7 mouse cellular contexts compared by ENCODE assay signal in genomic region chr9:65671431-65671931, GRCm38 (mm10). TPM values are rescaled to one million over a fixed set of nuclear protein-coding genes. Genes with fewer than 3 reads are reported as not detected.
A peak's percentile ranks its signal among the peaks of the same experiment; 100 is the strongest.
DNase-seq lines count a peak whose midpoint lies in the region; ATAC-seq lines count a peak whose summit lies in the region.

No protein-coding gene starts in this region.

- H3K4me2 ChIP-seq in forebrain, embryonic 16.5 days (ENCODE audit: low read length): no peak overlapping the region

- peak; percentile 82 for DNase-seq in adrenal gland, adult 8-10 months
- DNase-seq in gastrocnemius, postnatal 36 days: peak; percentile 38 to 44
- DNase-seq in kidney, adult 8-10 months: peak; percentile 95
- DNase-seq in lung, postnatal 25 days (ENCODE audit: low spot score): peak; percentile 82
- DNase-seq in retina, postnatal 1 day: no peak
- DNase-seq in T-cell, adult 2 months (ENCODE audit: low spot score): no peak

- ATAC-seq in forebrain, embryonic 16.5 days: no peak

- H3K27me3 ChIP-seq in forebrain, embryonic 16.5 days (replicated peaks; ENCODE audit: control insufficient read depth, insufficient read depth, low read length): no peaks in the 10 kb centered on the region

- no peaks in the 10 kb centered on the region for H3K36me3 ChIP-seq in forebrain, embryonic 16.5 days (ENCODE audit: control insufficient read depth, insufficient read depth)

- no peak overlapping the region for H3K9ac ChIP-seq in forebrain, embryonic 16.5 days (replicated peaks; ENCODE audit: low read depth, low read length)

- no peaks in the 10 kb centered on the region for H3K9me3 ChIP-seq in forebrain, embryonic 16.5 days (ENCODE audit: control insufficient read depth, low read length)

- intact Hi-C loops in gastrocnemius, postnatal 36 days (cut with DNase I): no loop called here

- H3K27ac ChIP-seq in forebrain, embryonic 16.5 days (ENCODE audit: low read length): no peak overlapping the region

- 62% methylated on average over 9 of the region's 9 CpGs for WGBS in forebrain, embryonic 16.5 days

- peaks cover 5% of the 10 kb centered on the region for H3K4me1 ChIP-seq in forebrain, embryonic 16.5 days (replicated peaks; ENCODE audit: control insufficient read depth, insufficient read depth, low read length)

- H3K4me3 ChIP-seq in forebrain, embryonic 16.5 days (replicated peaks; ENCODE audit: low read length): no peak overlapping the region

RNA-seq across cellular contexts. Expression of gene Oaz2, which starts 3.7 kb away (rescaled TPM):
- total RNA-seq in adrenal gland, adult 8-10 months (2022): 100 to 1,000 TPM; 138 to 203 (median 175) TPM
- 100 to 1,000 TPM; 217 to 221 TPM for total RNA-seq in gastrocnemius, postnatal 36 days (2021)
- polyA plus RNA-seq in forebrain, embryonic 16.5 days (2015; fragmentation: Nextera tagmentation; extraction: Ambion mirVana): 345 and 364 TPM in 2 replicates

RNA-seq across cellular contexts. Expression of gene Rbpms2, which starts 42.0 kb away (rescaled TPM):
- total RNA-seq in adrenal gland, adult 8-10 months (2022): 100 to 1,000 TPM in 1 of 4 experiments, 10 to 100 TPM in 3; 50.0 to 107 (median 75.9) TPM
- 1 to 10 TPM; 1.7 to 1.9 TPM for total RNA-seq in gastrocnemius, postnatal 36 days (2021)
- 3.2 and 3.4 TPM in 2 replicates for polyA plus RNA-seq in forebrain, embryonic 16.5 days (2015; fragmentation: Nextera tagmentation; extraction: Ambion mirVana)

Comparison
In these comparisons a context has a peak if more than half of its experiments do, and no peak if none do; other contexts are left out.
1. DNase-seq: peak in adrenal gland, adult 8-10 months (single experiment), gastrocnemius, postnatal 36 days (2 of 2), kidney, adult 8-10 months (2 of 2) and lung, postnatal 25 days (single experiment); none in retina, postnatal 1 day (single experiment) and T-cell, adult 2 months (single experiment).
2. RNA of gene Rbpms2, which starts 42.0 kb away (total RNA-seq): 50.0 to 107 TPM in adrenal gland, adult 8-10 months; 1.7 to 1.9 TPM in gastrocnemius, postnatal 36 days; every median in the first group is over 10 times any median in the second.